Mouse (Mus musculus): ENCODE measurements around the gene Asic2.
A peak's percentile ranks its signal among the peaks of the same experiment; 100 is the strongest.

Asic2 gene

DNA sequence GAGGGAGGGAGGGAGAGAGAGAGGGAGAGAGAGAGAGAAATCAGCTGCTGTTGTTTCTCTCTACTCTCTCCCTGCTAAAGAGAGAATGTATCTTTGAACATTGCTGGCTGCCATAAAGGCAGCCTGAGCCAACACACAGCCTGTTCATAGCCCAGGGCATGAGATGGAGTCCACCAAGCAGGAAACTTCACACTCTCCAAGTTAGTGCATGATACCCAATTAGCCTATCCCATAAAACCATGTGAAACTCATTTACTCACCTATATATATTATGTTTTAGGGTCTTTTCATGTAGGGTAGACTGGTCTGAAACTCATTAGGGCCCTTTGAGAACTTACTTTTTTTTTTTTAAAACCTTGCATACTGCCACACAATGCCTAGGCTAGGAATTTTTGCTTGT, 582.7 kb downstream of the Asic2 start:
- no peaks in the 10 kb centered on the region for H3K9me3 ChIP-seq (ENCODE audit: low read length)
- no peaks in the 10 kb centered on the region for H3K36me3 ChIP-seq (ENCODE audit: insufficient read depth, low read length)
- no peak overlapping the region for H3K4me3 ChIP-seq (replicated peaks; ENCODE audit: low read length)
- no peak for TF ChIP-seq NANOG (IDR thresholded peaks at IDR 0.05; ENCODE audit: borderline replicate concordance, low read length)
- no peak for TF ChIP-seq CTCF (conservative IDR thresholded peaks at IDR 0.05; ENCODE audit: low read length)
- TF ChIP-seq POU5F1 (IDR thresholded peaks at IDR 0.05; ENCODE audit: borderline replicate concordance, low read length) = no peak
- H3K27me3 ChIP-seq (ENCODE audit: insufficient read depth, low read length) = no peaks in the 10 kb centered on the region
- H3K4me1 ChIP-seq (replicated peaks; ENCODE audit: low read depth, low read length) = no peaks in the 10 kb centered on the region

DNA sequence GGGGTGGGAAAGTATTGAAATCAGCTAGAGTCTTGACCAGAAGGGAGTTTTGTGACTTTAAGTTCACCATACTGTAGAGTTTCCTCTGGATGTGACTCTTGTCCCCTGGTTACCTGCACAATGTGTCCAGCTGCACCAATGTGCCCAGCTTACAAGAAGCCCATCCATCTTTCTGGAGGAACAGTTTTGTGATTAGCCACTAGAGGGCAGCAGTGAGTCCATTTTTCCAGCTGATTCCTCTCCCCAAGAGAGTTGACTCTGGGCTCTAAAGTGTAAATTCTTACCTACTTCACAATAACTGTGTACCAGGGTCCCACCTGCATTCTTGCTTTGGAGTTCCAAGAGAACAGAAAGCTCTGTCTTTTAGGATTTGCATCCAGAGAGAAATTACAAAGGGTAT, 593.4 kb downstream of the Asic2 start:
- Histone ChIP-seq H3K4me1 (replicated peaks; ENCODE audit: low read depth, low read length) (no peaks in the 10 kb centered on the region), H3K4me3 (replicated peaks; ENCODE audit: low read length) (no peak overlapping the region), H3K27me3 (ENCODE audit: insufficient read depth, low read length) (0 out of 2 replicates have a peak, but pooled peaks cover 9% of the 10 kb centered on the region), H3K36me3 (ENCODE audit: insufficient read depth, low read length) (no peaks in the 10 kb centered on the region), H3K9me3 (ENCODE audit: low read length) (no peaks in the 10 kb centered on the region)
- TF ChIP-seq CTCF (conservative IDR thresholded peaks at IDR 0.05; ENCODE audit: low read length) = peak; percentile 55
- TF ChIP-seq NANOG (IDR thresholded peaks at IDR 0.05; ENCODE audit: borderline replicate concordance, low read length) = no peak

DNA sequence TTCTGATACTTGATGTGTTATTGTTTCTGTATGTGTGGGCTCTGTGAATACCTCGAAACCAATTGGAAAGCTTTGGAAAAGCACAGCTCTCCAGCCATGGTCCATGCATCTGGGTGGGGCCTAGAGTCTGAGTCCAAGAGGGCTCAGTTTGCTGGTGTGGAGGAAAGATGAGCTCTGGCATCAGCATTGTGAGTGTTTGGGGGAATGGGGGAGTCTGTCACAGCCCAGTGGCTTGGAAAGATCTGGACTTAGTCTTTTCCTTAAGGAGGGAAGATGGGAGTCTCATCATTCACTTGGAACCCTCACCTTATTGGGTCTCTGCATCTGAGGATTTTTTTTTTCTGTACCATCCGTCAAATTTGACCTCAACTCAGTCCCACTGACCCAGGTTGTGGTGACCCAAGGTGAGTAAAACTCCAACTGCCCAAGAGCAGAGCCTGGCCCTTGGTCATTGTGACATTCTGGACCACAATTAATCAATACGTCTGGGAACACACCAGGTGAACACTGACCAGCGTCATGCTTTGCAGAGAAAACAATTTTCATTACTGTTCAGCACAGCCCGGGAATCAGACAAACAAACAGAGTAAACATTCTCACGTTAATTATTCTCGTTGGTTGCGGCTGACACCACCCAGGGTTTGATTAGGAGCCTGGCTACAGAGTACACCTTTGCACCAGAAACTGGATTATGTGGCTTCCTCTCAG, 594.1 kb downstream of the Asic2 start:
- Histone ChIP-seq H3K9me3 (ENCODE audit: low read length) (no peaks in the 10 kb centered on the region), H3K4me3 (replicated peaks; ENCODE audit: low read length) (no peak overlapping the region), H3K36me3 (ENCODE audit: insufficient read depth, low read length) (no peaks in the 10 kb centered on the region), H3K4me1 (replicated peaks; ENCODE audit: low read depth, low read length) (no peaks in the 10 kb centered on the region), H3K27me3 (ENCODE audit: insufficient read depth, low read length) (0 out of 2 replicates have a peak, but pooled peaks cover 9% of the 10 kb centered on the region)
- TF ChIP-seq POU5F1 (IDR thresholded peaks at IDR 0.05; ENCODE audit: borderline replicate concordance, low read length) (no peak), CTCF (conservative IDR thresholded peaks at IDR 0.05; ENCODE audit: low read length) (no peak), NANOG (IDR thresholded peaks at IDR 0.05; ENCODE audit: borderline replicate concordance, low read length) (no peak)

DNA sequence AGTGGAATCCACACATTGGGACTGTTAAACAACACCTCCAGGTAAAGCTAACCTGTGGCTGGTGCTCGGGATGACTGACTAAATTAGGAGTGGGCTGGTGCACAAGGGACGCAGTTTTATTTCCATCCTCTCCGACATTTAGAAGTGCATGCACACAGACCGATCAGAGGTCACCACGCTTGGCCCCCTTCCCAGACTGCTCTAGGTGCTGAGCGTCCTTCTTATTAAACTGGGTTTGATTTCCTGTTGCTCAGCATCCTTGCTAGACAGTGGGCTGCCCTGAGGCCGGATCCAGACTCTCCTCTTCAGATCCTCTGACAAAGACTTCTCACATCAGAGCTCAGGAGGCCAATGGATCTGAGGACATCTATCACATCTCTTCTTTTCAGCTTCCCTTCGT, 596.7 kb downstream of the Asic2 start:
- no peak overlapping the region for H3K4me3 ChIP-seq (replicated peaks; ENCODE audit: low read length)
- H3K27me3 ChIP-seq (ENCODE audit: insufficient read depth, low read length) = no peaks in the 10 kb centered on the region
- H3K4me1 ChIP-seq (replicated peaks; ENCODE audit: low read depth, low read length) = no peaks in the 10 kb centered on the region
- no peaks in the 10 kb centered on the region for H3K9me3 ChIP-seq (ENCODE audit: low read length)
- no peaks in the 10 kb centered on the region for H3K36me3 ChIP-seq (ENCODE audit: insufficient read depth, low read length)
- TF ChIP-seq POU5F1 (IDR thresholded peaks at IDR 0.05; ENCODE audit: borderline replicate concordance, low read length) (no peak), NANOG (IDR thresholded peaks at IDR 0.05; ENCODE audit: borderline replicate concordance, low read length) (no peak), CTCF (conservative IDR thresholded peaks at IDR 0.05; ENCODE audit: low read length) (no peak)

DNA sequence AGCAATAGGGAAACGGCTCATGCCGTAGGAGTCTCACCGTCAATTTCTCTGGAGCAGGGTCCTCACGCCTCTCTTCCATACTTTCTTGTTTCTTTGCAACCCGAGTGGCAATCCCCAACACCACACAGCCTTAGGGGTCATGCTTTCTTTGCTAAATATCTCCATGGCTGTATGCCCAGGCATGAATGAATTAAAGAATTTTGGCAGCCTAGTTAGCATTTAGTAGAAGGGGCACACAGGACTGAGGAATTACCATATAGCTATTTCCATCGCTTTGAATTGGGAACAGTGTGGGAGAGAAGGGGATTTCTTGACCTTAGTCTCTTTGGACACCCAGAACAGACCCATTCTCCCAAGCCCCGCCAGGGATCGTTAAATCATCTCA, 597.8 kb downstream of the Asic2 start:
- Histone ChIP-seq H3K9me3 (ENCODE audit: low read length) (no peaks in the 10 kb centered on the region), H3K27me3 (ENCODE audit: insufficient read depth, low read length) (no peaks in the 10 kb centered on the region), H3K4me1 (replicated peaks; ENCODE audit: low read depth, low read length) (no peaks in the 10 kb centered on the region), H3K36me3 (ENCODE audit: insufficient read depth, low read length) (no peaks in the 10 kb centered on the region), H3K4me3 (replicated peaks; ENCODE audit: low read length) (no peak overlapping the region)
- TF ChIP-seq CTCF (conservative IDR thresholded peaks at IDR 0.05; ENCODE audit: low read length) (no peak), NANOG (IDR thresholded peaks at IDR 0.05; ENCODE audit: borderline replicate concordance, low read length) (no peak), POU5F1 (IDR thresholded peaks at IDR 0.05; ENCODE audit: borderline replicate concordance, low read length) (no peak)

DNA sequence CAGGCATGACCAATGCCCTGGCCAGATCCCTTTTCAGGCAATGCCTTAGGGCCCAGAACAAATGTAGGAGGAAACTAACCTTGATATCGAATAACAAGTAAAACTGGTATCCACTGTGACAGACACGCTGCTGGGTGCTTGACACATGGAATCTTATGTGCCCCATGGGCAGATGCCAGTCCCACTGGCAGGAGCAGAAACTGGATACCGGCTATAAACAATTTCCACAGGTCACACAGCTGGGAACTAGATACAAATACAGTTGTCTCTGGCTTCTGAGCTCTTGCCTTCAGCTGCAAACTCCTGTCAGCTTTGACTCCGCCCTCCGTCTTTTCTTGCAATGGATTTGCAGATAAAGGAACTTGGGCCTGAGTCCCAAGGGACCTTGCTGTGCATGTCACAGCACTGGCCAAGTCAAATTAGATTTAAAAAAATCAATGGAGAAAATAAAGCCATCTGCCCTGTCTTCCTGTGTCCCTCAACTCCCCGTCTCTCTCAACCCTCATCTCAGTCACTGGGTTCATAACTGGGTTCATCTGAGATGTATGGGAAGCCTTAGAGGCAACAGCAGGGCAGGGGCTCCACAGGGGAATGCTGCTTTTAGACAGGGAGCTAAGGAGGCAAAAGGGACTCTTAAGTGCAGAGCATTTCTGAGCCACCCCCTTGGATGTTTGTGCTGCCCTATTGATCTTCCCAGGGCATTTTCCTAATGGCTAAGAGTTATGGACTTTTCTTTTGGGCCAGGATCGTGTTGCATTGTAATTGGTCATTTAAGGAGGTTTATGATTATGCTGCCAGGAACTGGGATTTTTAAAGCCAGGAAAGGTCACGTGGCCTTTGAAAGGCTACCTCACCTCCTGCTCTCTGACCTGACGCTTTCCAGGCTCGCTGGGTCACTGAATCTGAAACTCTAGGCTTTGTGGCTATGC, 598.5 kb downstream of the Asic2 start:
- TF ChIP-seq NANOG (IDR thresholded peaks at IDR 0.05; ENCODE audit: borderline replicate concordance, low read length) (no peak), POU5F1 (IDR thresholded peaks at IDR 0.05; ENCODE audit: borderline replicate concordance, low read length) (no peak), CTCF (conservative IDR thresholded peaks at IDR 0.05; ENCODE audit: low read length) (no peak)
- Histone ChIP-seq H3K4me3 (replicated peaks; ENCODE audit: low read length) (no peak overlapping the region), H3K9me3 (ENCODE audit: low read length) (peaks cover under 1% of the 10 kb centered on the region), H3K36me3 (ENCODE audit: insufficient read depth, low read length) (no peaks in the 10 kb centered on the region), H3K27me3 (ENCODE audit: insufficient read depth, low read length) (no peaks in the 10 kb centered on the region), H3K4me1 (replicated peaks; ENCODE audit: low read depth, low read length) (no peaks in the 10 kb centered on the region)

DNA sequence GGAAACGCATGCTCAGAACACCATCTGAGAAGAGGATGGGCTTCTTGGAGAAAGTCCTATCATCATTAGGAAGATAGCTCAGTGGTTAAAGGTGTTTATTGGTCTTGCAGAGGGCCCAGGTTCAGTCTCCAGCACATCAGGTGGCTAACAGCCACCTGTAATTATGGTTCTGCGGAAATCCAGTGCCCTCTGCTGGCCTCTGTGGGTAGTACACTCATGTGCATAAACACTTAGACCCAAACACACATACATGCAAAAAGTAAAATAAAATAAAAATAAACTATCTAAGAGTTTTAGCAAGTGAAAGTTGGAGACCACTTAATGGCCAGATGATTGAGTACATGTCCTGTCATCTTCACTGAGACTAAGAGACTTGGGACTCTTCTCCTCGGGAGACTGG, 603.8 kb downstream of the Asic2 start:
- Histone ChIP-seq H3K27me3 (ENCODE audit: insufficient read depth, low read length) (no peaks in the 10 kb centered on the region), H3K36me3 (ENCODE audit: insufficient read depth, low read length) (no peaks in the 10 kb centered on the region), H3K9me3 (ENCODE audit: low read length) (peaks cover 9% of the 10 kb centered on the region), H3K4me3 (replicated peaks; ENCODE audit: low read length) (no peak overlapping the region), H3K4me1 (replicated peaks; ENCODE audit: low read depth, low read length) (no peaks in the 10 kb centered on the region)
- TF ChIP-seq CTCF (conservative IDR thresholded peaks at IDR 0.05; ENCODE audit: low read length) (peak; percentile 61), NANOG (IDR thresholded peaks at IDR 0.05; ENCODE audit: borderline replicate concordance, low read length) (no peak)

DNA sequence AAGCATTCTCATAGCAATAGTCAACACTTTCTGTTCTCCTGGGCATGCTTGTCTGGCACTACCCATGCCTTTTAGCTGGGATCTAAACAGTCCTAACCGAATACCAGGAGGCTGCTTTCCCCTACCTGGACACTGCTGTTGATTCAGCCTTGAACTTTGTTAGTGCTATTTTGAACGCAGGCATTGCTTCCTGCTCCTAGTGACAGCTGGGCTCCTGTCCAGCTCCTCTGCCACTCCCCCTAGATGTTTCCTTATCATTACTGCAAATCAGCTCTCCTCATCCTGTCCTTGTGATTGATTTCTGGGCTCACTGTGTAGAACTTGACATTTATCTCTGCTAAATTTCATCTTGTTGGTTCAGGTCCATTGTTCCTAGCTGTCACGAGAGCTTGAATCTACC, 605.8 kb downstream of the Asic2 start:
- H3K4me3 ChIP-seq (replicated peaks; ENCODE audit: low read length) = no peak overlapping the region
- no peaks in the 10 kb centered on the region for H3K27me3 ChIP-seq (ENCODE audit: insufficient read depth, low read length)
- no peak for TF ChIP-seq NANOG (IDR thresholded peaks at IDR 0.05; ENCODE audit: borderline replicate concordance, low read length)
- H3K36me3 ChIP-seq (ENCODE audit: insufficient read depth, low read length) = no peaks in the 10 kb centered on the region
- peaks cover 9% of the 10 kb centered on the region for H3K9me3 ChIP-seq (ENCODE audit: low read length)
- no peaks in the 10 kb centered on the region for H3K4me1 ChIP-seq (replicated peaks; ENCODE audit: low read depth, low read length)

Data from E14TG2a.4 (cell line).